Mouse (Mus musculus) forebrain, embryonic 14.5 days (tissue): ENCODE data around the gene Rph3al. TPM values are rescaled to one million over a fixed set of nuclear protein-coding genes. Genes with fewer than 3 reads are reported as not detected.

Experiments
- ATAC-seq: fragments of 200-750 bp; cut with Nextera tagmentation; 2 replicates; pipeline ENCODE4 v1.8.0; 2017; ENCODE audit warnings: mild to moderate bottlenecking, moderate library complexity
- DNase-seq: peaks from one replicate; pipeline ENCODE4 v3.0.0-alpha.2; 2015; ENCODE audit warnings: low spot score
- H3K27ac ChIP-seq: fragments of 300-500 bp; sonication (generic); 2 replicates; pipeline ENCODE4 v1.5.1; 2014; ENCODE audit warnings: low read depth, mild to moderate bottlenecking, control low read depth, low read length, moderate library complexity
- H3K27me3 ChIP-seq: fragments of 300-500 bp; sonication (generic); replicated peaks from 2 replicates; pipeline ENCODE4 v1.6.1; 2014; ENCODE audit warnings: low read length, control low read depth, mixed read lengths; ENCODE audit not compliant: control insufficient read depth, insufficient read depth
- H3K36me3 ChIP-seq: fragments of 300-500 bp; sonication (generic); 2 replicates; pipeline ENCODE4 v1.6.1; 2014; ENCODE audit warnings: low read length, control low read depth; ENCODE audit not compliant: control insufficient read depth, insufficient read depth
- H3K4me1 ChIP-seq: fragments of 300-500 bp; sonication (generic); 2 replicates; pipeline ENCODE4 v1.6.1; 2014; ENCODE audit warnings: antibody characterized with exemption, low read length, control low read depth; ENCODE audit not compliant: control insufficient read depth, insufficient read depth
- H3K4me2 ChIP-seq: fragments of 300-500 bp; sonication (generic); 2 replicates; pipeline ENCODE4 v1.6.1; 2014; ENCODE audit warnings: mild to moderate bottlenecking, control low read depth, low read length
- H3K4me3 ChIP-seq: fragments of 300-500 bp; sonication (generic); 2 replicates; pipeline ENCODE4 v1.5.1; 2014; ENCODE audit warnings: low read depth, low read length, control low read depth
- H3K9ac ChIP-seq: fragments of 300-500 bp; sonication (generic); 2 replicates; pipeline ENCODE4 v1.6.1; 2014; ENCODE audit warnings: mild to moderate bottlenecking, low read length, control low read depth, moderate library complexity
- H3K9me3 ChIP-seq: fragments of 300-500 bp; sonication (generic); replicated peaks from 2 replicates; pipeline ENCODE4 v1.6.1; 2016; ENCODE audit warnings: low read length, control low read depth, mixed read lengths; ENCODE audit not compliant: control insufficient read depth
- WGBS: fragments of 180-500 bp; shearing (Covaris S2); extraction: QIAGEN DNeasy Blood & Tissue Kit; methylation state at CpG from one replicate; pipeline ENCODE4 v1.1.7; 2014; 5-methylcytosine and 5-hydroxymethylcytosine counted together
- polyA plus RNA-seq: library from polyadenylated mRNA; unstranded; fragments of >200 nt; fragmentation: Nextera tagmentation; extraction: Ambion mirVana; gene quantifications from 2 replicates; pipeline ENCODE4 v1.2.1, GENCODE M21; 2014

The Rph3al gene
- polyA plus RNA-seq, 1 experiment from 2014 or later, result 2.8 TPM

DNA sequence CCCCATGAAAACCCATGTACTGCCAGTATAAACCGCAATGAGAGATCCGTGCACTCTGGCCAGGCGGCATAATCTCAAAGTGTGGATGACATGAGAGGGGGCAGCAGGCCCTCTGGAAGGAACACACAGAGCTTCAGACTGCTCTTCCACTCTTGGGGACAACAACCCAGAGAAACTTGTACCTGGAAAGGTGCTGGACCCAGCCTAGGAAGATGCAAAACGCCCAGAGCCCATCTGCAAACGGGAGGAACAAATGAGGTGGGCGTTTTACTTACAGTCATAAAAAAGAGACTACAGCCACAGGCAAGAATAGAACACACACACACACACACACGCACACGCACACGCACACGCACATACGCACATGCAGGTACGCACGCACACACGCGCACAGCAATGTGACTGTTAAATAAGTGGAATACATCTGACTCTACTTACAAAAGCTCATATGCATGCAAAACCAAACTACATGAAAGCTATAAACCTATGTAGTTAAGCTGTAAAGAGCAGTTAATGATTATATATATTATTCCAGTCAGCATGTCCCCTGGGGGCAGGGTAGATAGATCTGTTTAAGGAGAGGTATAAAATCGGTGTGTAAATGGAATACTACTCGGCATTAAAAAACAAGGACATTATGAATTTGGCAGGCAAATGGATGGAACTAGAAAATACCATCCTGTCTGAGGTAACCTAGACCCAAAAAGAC is 19.0 kb upstream of the Rph3al start:
- Histone ChIP-seq H3K4me2 (no peak overlapping the region), H3K9ac (no peak overlapping the region), H3K27ac (no peak overlapping the region), H3K36me3 (no peaks in the 10 kb centered on the region), H3K4me3 (no peak overlapping the region), H3K27me3 (no peaks in the 10 kb centered on the region), H3K9me3 (no peaks in the 10 kb centered on the region), H3K4me1 (no peaks in the 10 kb centered on the region)
- 91% methylated on average over 17 of the region's 17 CpGs for WGBS
- ATAC-seq, result no peak
- DNase-seq, result no peak

DNA sequence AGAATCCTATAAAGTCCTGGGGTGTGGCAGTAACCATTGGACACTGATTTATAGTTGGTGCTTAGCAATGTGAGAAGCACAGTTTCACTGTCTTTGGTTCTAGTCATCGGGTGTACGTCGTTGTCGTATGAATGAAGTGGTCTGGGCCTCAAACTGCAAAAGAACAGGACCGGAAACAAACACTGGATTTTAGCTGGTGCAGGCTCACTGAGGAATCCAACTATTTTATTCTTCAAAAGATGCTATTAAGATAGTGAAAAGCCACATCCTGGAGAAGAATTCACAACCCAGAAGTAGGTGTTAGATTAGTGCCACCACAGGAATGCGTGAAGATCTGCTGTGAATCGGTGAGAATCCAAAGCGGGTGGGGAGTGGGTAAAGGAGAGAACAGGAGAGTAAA is 18.4 kb upstream of the Rph3al start:
- Histone ChIP-seq H3K36me3 (no peaks in the 10 kb centered on the region), H3K9me3 (no peaks in the 10 kb centered on the region), H3K9ac (no peak overlapping the region), H3K4me2 (no peak overlapping the region), H3K27ac (no peak overlapping the region), H3K4me1 (no peaks in the 10 kb centered on the region), H3K4me3 (no peak overlapping the region), H3K27me3 (no peaks in the 10 kb centered on the region)
- no peak for DNase-seq
- ATAC-seq, result no peak
- 90% methylated on average over 8 of the region's 8 CpGs for WGBS

DNA sequence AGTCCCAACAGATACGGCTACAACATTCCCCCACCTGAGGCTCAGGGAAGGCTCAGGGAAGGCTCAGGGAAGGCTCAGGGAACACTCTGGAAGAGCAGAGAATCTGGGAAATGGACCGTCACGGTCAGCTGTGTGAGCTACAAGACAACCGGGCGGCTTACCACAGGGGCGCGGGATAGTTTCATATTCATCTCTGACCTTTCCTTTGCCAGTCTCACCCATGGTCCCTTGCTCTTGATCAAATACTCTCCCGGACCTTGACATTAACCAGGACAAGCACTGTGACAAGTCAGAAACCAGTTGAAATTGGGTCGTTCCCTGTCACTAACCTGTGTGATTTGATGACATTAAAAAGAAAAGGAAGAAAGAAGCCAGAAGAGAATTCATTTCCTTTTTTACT is 16.7 kb upstream of the Rph3al start:
- no peak overlapping the region for H3K4me2 ChIP-seq
- H3K9ac ChIP-seq, result no peak overlapping the region
- 95% methylated on average over 9 of the region's 9 CpGs for WGBS
- no peaks in the 10 kb centered on the region for H3K27me3 ChIP-seq
- no peak for DNase-seq
- no peaks in the 10 kb centered on the region for H3K36me3 ChIP-seq
- H3K4me3 ChIP-seq, result no peak overlapping the region
- H3K27ac ChIP-seq, result no peak overlapping the region
- H3K9me3 ChIP-seq, result no peaks in the 10 kb centered on the region
- H3K4me1 ChIP-seq, result no peaks in the 10 kb centered on the region
- ATAC-seq, result no peak

DNA sequence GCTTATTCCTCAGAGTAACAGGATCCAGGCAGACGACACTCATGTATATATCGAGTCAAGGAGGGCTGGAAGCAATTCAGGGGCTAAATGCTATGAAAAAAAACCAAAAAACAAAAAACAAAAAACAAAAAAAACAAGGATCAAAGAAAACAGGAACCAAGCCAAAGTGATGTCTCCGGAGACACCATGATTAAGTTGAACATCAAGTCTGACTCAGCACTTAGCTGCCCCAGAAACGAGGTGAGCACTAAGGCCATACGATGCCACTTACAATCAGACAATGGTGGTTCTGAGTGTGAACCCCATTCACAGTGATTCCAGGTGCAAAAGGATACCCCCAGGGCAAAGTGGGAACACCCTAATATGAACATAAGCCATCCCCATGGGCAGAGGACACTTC is 13.7 kb upstream of the Rph3al start:
- Histone ChIP-seq H3K36me3 (no peaks in the 10 kb centered on the region), H3K9me3 (no peaks in the 10 kb centered on the region), H3K4me1 (no peaks in the 10 kb centered on the region; the same call in 1 of the 2 replicates), H3K9ac (no peak overlapping the region), H3K27me3 (no peaks in the 10 kb centered on the region), H3K4me2 (no peak overlapping the region), H3K27ac (no peak overlapping the region), H3K4me3 (no peak overlapping the region)
- ATAC-seq (no peak), DNase-seq (no peak)
- 79% methylated on average over 5 of the region's 5 CpGs for WGBS

DNA sequence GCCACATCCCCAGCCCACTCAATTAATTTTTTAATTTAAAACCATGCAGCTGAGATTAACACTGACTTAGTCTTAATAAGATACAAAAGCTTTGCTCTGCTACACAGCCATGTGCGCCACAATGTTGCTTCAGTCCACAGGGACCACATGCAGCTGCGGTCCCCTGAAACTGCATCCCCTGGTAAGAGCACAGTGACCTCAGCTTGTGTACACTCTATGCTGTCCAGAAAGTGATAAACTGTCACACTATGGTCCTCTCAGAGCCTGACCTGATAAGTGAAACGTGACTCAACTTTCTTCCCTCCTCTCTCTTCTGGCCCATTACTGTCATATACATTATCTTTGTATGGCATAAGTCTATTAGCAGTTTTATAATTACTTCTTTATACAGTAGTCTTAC is 12.2 kb upstream of the Rph3al start:
- no peak overlapping the region for H3K9ac ChIP-seq
- H3K27ac ChIP-seq, result no peak overlapping the region
- 88% methylated on average over 3 of the region's 3 CpGs for whole genome bisulfite sequencing
- no peaks in the 10 kb centered on the region for H3K9me3 ChIP-seq
- H3K27me3 ChIP-seq, result no peaks in the 10 kb centered on the region
- H3K4me3 ChIP-seq, result no peak overlapping the region
- DNase-seq, result no peak
- H3K36me3 ChIP-seq, result no peaks in the 10 kb centered on the region
- no peak overlapping the region for H3K4me2 ChIP-seq
- peaks cover 10% of the 10 kb centered on the region; the same call in 1 of the 2 replicates for H3K4me1 ChIP-seq
- ATAC-seq, result no peak

DNA sequence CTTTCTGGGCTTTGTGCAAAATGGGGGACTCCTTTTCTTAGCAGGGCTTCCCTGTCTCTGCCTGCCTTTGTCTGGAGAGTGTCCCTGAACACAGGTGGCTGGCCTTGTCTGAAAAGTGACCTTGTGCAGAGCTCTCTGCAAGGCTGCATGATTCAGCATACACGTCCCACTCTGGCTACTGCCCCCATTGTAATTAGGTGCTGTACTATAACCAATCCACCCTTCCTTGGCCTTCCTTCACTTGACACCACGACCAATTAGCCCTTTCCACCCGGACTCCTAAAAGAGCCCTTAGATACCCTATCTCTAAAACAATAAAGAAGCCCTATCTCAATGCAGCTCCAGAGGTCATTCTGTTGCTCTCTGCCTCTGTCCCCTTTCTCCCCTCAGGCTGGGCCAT is 10.6 kb upstream of the Rph3al start:
- no peak for DNase-seq
- no peak overlapping the region for H3K4me2 ChIP-seq
- no peaks in the 10 kb centered on the region for H3K27me3 ChIP-seq
- no peak overlapping the region for H3K9ac ChIP-seq
- H3K9me3 ChIP-seq, result no peaks in the 10 kb centered on the region
- no peak overlapping the region for H3K27ac ChIP-seq
- H3K4me1 ChIP-seq, result peaks cover 10% of the 10 kb centered on the region; the same call in 1 of the 2 replicates
- H3K36me3 ChIP-seq, result no peaks in the 10 kb centered on the region
- H3K4me3 ChIP-seq, result no peak overlapping the region
- WGBS, result 47% methylated on average over 3 of the region's 3 CpGs
- ATAC-seq, result no peak

DNA sequence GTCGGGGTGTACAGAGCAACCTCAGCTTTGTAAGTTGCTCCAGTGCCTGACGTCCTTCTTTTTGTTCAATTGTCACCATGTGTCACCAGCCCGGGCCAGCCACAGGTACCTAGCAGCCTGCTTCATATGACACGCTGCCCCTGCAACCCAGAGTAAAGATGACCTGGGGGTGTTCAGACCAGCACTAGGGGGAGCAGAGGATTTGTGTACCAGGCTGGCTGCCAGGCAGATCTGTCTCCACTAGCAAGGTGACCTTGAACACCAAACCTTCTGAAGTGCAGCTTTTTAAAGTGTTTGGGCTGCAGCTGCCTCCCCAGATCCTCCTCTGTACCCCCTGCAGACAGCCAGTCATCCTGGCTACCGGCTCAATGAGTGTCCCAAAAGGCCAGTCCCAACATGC is 9.0 kb upstream of the Rph3al start:
- no peak overlapping the region for H3K4me2 ChIP-seq
- DNase-seq, result no peak
- H3K4me3 ChIP-seq, result no peak overlapping the region
- no peak overlapping the region for H3K27ac ChIP-seq
- no peak for ATAC-seq
- no peaks in the 10 kb centered on the region for H3K27me3 ChIP-seq
- H3K9me3 ChIP-seq, result no peaks in the 10 kb centered on the region
- peaks cover 10% of the 10 kb centered on the region; the same call in 1 of the 2 replicates for H3K4me1 ChIP-seq
- H3K9ac ChIP-seq, result no peak overlapping the region
- WGBS, result 33% methylated on average over 5 of the region's 5 CpGs
- H3K36me3 ChIP-seq, result no peaks in the 10 kb centered on the region

DNA sequence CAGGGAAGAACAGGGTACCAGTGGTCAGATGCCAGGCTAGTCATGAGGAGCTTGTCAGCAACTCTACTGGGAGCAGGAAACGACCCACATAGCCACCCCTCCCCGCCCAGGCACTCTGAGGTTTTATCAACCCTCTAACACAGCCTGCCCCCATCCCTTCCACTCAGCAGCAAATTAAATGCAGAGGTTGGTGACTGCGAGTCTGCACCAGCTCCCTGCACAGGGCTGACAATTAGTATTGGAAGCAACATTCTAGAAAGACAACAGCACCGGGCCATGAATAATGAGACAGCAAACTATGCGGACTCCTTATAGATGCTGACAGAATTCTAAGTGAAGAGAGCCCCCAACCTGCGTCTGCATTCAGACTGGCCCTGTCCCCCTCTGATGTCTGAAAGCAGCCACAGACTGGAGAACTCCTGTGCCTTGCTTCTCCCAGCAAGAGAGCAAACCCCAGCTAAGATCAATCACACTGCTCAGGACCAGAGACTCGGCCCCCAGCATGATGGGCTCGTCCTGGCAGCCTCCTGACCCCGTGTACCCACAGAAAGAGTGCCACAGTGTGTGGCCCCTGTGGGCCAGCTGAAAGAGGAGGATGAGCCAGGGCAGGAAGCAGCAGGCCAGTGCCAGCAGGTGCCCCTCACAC is 7.7 kb upstream of the Rph3al start:
- Histone ChIP-seq H3K4me3 (no peak overlapping the region), H3K36me3 (no peaks in the 10 kb centered on the region), H3K4me2 (no peak overlapping the region), H3K27ac (no peak overlapping the region), H3K9ac (no peak overlapping the region), H3K27me3 (no peaks in the 10 kb centered on the region), H3K9me3 (no peaks in the 10 kb centered on the region), H3K4me1 (peaks cover 10% of the 10 kb centered on the region; the same call in 1 of the 2 replicates)
- WGBS, result 12% methylated on average over 9 of the region's 9 CpGs
- DNase-seq, result no peak
- no peak for ATAC-seq

DNA sequence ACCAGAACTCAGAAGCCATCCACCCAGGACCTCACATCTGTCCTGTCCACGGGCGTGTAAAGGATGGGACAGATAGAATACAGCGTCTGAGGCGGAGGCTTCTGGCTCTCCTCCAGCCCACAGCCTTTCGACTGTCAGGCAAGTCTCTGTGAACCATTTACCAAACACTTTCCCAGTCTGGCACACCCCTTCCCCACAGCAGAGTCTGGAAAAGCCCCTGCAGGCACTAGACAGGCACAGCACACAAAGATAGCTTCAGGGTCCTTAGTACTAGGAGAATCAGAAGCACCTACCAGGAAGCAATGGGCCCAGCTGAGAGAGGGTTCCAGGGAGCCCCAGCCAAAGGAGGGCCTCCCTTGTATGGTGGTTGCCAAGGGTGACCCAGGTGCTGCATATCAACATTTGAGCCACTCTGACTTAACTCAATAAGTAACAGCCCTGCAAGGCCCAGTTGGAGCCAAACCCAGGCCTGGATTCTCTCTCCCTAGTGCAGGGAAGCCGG is 808 bp downstream of the Rph3al start:
- H3K27ac ChIP-seq, result no peak overlapping the region
- no peaks in the 10 kb centered on the region for H3K27me3 ChIP-seq
- 36% methylated on average over 6 of the region's 6 CpGs for WGBS
- no peak overlapping the region for H3K4me3 ChIP-seq
- H3K36me3 ChIP-seq, result no peaks in the 10 kb centered on the region
- peak; percentile 44; the same call in 1 of the 2 replicates for ATAC-seq
- DNase-seq, result peak; percentile 56
- H3K9me3 ChIP-seq, result no peaks in the 10 kb centered on the region
- H3K9ac ChIP-seq, result peak overlapping the region; percentile 32; the same call in 1 of the 2 replicates
- peaks cover 9% of the 10 kb centered on the region for H3K4me1 ChIP-seq
- H3K4me2 ChIP-seq, result no peak overlapping the region
